Mouse (Mus musculus) limb, embryonic 14.5 days (tissue): ENCODE measurements at regions not wholly inside any gene's neighbourhood (a gene's known extent, or its start where the extent isn't known, plus 50 kb on each side); places are given as distances from the start of the nearest gene placed in this dataset.
"Not testable (repeated sequence)": the region's sequence is repeated elsewhere in the genome, so short reads cannot be mapped to it uniquely, and the experiment has no call there.

ENCODE experiments used
- ATAC-seq: fragments of 200-750 bp; cut with Nextera tagmentation; 2 replicates; pipeline ENCODE4 v1.8.0; 2017; ENCODE audit warnings: low read depth, moderate number of reproducible peaks, moderate TSS enrichment; ENCODE audit not compliant: low FRiP score
- DNase-seq: peaks from one replicate; pipeline ENCODE4 v3.0.0-alpha.2; 2015; ENCODE audit warnings: low spot score
- H3K27ac ChIP-seq: fragments of 300-500 bp; sonication (generic); replicated peaks from 2 replicates; pipeline ENCODE4 v1.5.1; 2014; ENCODE audit warnings: low read depth, mild to moderate bottlenecking, low read length, moderate library complexity, mixed read lengths
- H3K27me3 ChIP-seq: fragments of 300-500 bp; sonication (generic); 2 replicates; pipeline ENCODE4 v1.6.1; 2014; ENCODE audit warnings: low read length, mixed read lengths; ENCODE audit not compliant: control insufficient read depth, insufficient read depth
- H3K36me3 ChIP-seq: fragments of 300-500 bp; sonication (generic); 2 replicates; pipeline ENCODE4 v1.6.1; 2014; ENCODE audit warnings: mild to moderate bottlenecking, low read length, moderate library complexity, mixed read lengths; ENCODE audit not compliant: control insufficient read depth, insufficient read depth
- H3K4me1 ChIP-seq: fragments of 300-500 bp; sonication (generic); 2 replicates; pipeline ENCODE4 v1.6.1; 2014; ENCODE audit warnings: antibody characterized with exemption, low read length, mixed read lengths; ENCODE audit not compliant: control insufficient read depth, insufficient read depth
- H3K4me2 ChIP-seq: fragments of 300-500 bp; sonication (generic); replicated peaks from 2 replicates; pipeline ENCODE4 v1.6.1; 2014; ENCODE audit warnings: low read depth, mild to moderate bottlenecking, low read length, moderate library complexity; ENCODE audit not compliant: severe bottlenecking
- H3K4me3 ChIP-seq: fragments of 300-500 bp; sonication (generic); replicated peaks from 2 replicates; pipeline ENCODE4 v1.5.1; 2014; ENCODE audit warnings: low read length
- H3K9ac ChIP-seq: fragments of 300-500 bp; sonication (generic); 2 replicates; pipeline ENCODE4 v1.6.1; 2014; ENCODE audit warnings: mild to moderate bottlenecking, low read depth, low read length, moderate library complexity; ENCODE audit not compliant: severe bottlenecking
- H3K9me3 ChIP-seq: fragments of 300-500 bp; sonication (generic); 2 replicates; pipeline ENCODE4 v1.6.1; 2016; ENCODE audit warnings: low read length; ENCODE audit not compliant: control insufficient read depth
- POLR2A ChIP-seq: fragments of 200-500 bp; IDR thresholded peaks from 2 replicates; pipeline ENCODE4 v1.8.0; 2012; ENCODE audit warnings: inconsistent platforms, mild to moderate bottlenecking, moderate library complexity, borderline replicate concordance; ENCODE audit not compliant: insufficient read depth, insufficient read length; ENCODE audit errors: extremely low read depth
- WGBS: fragments of 180-500 bp; shearing (Covaris S2); extraction: QIAGEN DNeasy Blood & Tissue Kit; methylation state at CpG from one replicate; pipeline ENCODE4 v1.1.7; 2014; 5-methylcytosine and 5-hydroxymethylcytosine counted together

- H3K9ac ChIP-seq = no peak overlapping the region
- H3K4me1 ChIP-seq = no peaks in the 10 kb centered on the region
- ATAC-seq = no peak
- H3K27ac ChIP-seq = no peak overlapping the region
- no peak for DNase-seq
- no peaks in the 10 kb centered on the region for H3K9me3 ChIP-seq
- H3K36me3 ChIP-seq = no peaks in the 10 kb centered on the region
- WGBS = 61% methylated on average over 1 of the region's 1 CpGs
- H3K4me3 ChIP-seq = no peak overlapping the region
- no peak overlapping the region for H3K4me2 ChIP-seq
- TF ChIP-seq POLR2A = no peak
- H3K27me3 ChIP-seq = no peaks in the 10 kb centered on the region
Measured at GRCm38 (mm10) chr16:69937514-69938194, 74.1 kb upstream of the Speer2 start.

- no peak for ATAC-seq
- WGBS = 85% methylated on average over 1 of the region's 1 CpGs
Measured at GRCm38 (mm10) chr16:69943635-69944034, 80.1 kb upstream of the Speer2 start.

GRCm38 (mm10) chr16:69948783-69949182, 85.2 kb upstream of the Speer2 start:
- Histone ChIP-seq H3K27ac (no peak overlapping the region), H3K36me3 (no peaks in the 10 kb centered on the region), H3K4me1 (no peaks in the 10 kb centered on the region), H3K9me3 (no peaks in the 10 kb centered on the region), H3K9ac (no peak overlapping the region), H3K4me3 (no peak overlapping the region), H3K4me2 (no peak overlapping the region), H3K27me3 (no peaks in the 10 kb centered on the region)
- no peak for DNase-seq
- 87% methylated on average over 10 of the region's 10 CpGs for WGBS
- ATAC-seq = no peak
- TF ChIP-seq POLR2A = no peak

More at GRCm38 (mm10) chr16:69943635-69944034, 80.1 kb upstream of the Speer2 start:
- no peak for DNase-seq
- Histone ChIP-seq H3K4me3 (no peak overlapping the region), H3K27ac (no peak overlapping the region), H3K4me2 (no peak overlapping the region), H3K9me3 (no peaks in the 10 kb centered on the region), H3K9ac (no peak overlapping the region), H3K36me3 (no peaks in the 10 kb centered on the region), H3K4me1 (no peaks in the 10 kb centered on the region), H3K27me3 (no peaks in the 10 kb centered on the region)
- no peak for TF ChIP-seq POLR2A

DNA sequence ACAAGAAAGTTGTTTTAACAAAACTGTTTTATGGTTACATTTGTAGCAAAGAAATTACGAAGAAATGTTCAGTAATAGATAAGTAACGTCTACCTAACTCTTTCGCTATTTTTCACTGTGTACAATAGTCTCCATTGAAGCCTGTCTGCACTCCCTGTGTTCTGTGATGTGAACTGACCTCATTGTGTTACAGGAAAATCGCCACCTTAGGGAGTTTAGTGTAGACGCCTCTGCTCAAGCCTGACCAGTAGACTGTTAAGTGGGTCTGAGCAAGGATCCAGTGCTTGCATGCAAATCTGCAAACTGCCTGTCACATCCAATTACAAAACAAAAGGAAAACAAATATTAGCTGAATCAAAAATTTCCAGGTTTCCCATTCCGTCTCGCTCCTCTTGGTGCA, 85.8 kb upstream of the Speer2 start:
- no peak overlapping the region for H3K4me3 ChIP-seq
- no peak overlapping the region for H3K4me2 ChIP-seq
- ATAC-seq = no peak
- no peak overlapping the region for H3K9ac ChIP-seq
- H3K27ac ChIP-seq = no peak overlapping the region
- H3K4me1 ChIP-seq = no peaks in the 10 kb centered on the region
- H3K27me3 ChIP-seq = no peaks in the 10 kb centered on the region
- no peak for TF ChIP-seq POLR2A
- 87% methylated on average over 7 of the region's 7 CpGs for WGBS
- DNase-seq = no peak
- H3K36me3 ChIP-seq = no peaks in the 10 kb centered on the region
- no peaks in the 10 kb centered on the region for H3K9me3 ChIP-seq

GRCm38 (mm10) chr16:69951581-69951980, 88.0 kb upstream of the Speer2 start:
- ATAC-seq (no peak), DNase-seq (no peak)
- Histone ChIP-seq H3K4me3 (no peak overlapping the region), H3K27ac (no peak overlapping the region), H3K4me2 (no peak overlapping the region), H3K4me1 (no peaks in the 10 kb centered on the region), H3K27me3 (no peaks in the 10 kb centered on the region), H3K9me3 (no peaks in the 10 kb centered on the region), H3K36me3 (no peaks in the 10 kb centered on the region), H3K9ac (no peak overlapping the region)
- WGBS = 74% methylated on average over 2 of the region's 2 CpGs
- no peak for TF ChIP-seq POLR2A

DNA sequence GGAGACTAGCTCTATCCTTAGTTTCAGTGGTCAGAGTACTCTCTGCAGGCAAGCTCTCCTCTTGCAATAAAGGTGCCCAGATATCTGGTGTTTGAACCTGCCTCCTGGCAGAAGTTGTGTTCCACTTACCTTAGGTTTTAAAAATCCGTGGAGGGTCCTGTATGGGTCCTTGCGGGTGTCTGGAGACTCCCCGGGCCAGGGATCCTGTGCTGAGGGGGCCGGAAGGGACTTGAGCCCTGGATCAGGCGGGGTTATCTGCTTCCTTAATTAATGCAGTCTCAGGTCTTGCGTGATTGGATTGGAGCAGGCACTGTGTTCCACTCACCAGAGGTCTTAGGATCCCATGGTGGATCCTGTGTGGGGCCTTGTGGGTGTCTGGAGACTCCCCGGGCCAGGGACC, 103.0 kb upstream of the Speer2 start:
- 92% methylated on average over 7 of the region's 7 CpGs for WGBS
- ATAC-seq = not testable (repeated sequence)

More for the DNA sequence above, 103.0 kb upstream of the Speer2 start:
- H3K4me2 ChIP-seq, DNase-seq, H3K9ac ChIP-seq, H3K4me1 ChIP-seq, H3K27me3 ChIP-seq, H3K36me3 ChIP-seq, H3K9me3 ChIP-seq, H3K27ac ChIP-seq, H3K4me3 ChIP-seq: not testable (repeated sequence)
